Comparison of ENCODE assay signal across 8 mouse cellular contexts in genomic region chr16:21845800-21846671, GRCm38 (mm10). TPM values are rescaled to one million over a fixed set of nuclear protein-coding genes. Genes with fewer than 3 reads are reported as not detected.
A peak's percentile ranks its signal among the peaks of the same experiment; 100 is the strongest.
DNase-seq lines count a peak whose midpoint lies in the region; ATAC-seq lines count a peak whose summit lies in the region.

No protein-coding gene starts in this region.

- H3K27ac ChIP-seq in stomach, embryonic 14.5 days (ENCODE audit: low read length) = peak overlapping the region; percentile 70

- H3K4me3 ChIP-seq in stomach, embryonic 14.5 days (ENCODE audit: low read depth, low read length) = peak overlapping the region; percentile 44

- H3K36me3 ChIP-seq in stomach, embryonic 14.5 days (ENCODE audit: control insufficient read depth, insufficient read depth, low read length) = no peaks in the 10 kb centered on the region

- H3K27me3 ChIP-seq in stomach, embryonic 14.5 days (ENCODE audit: control insufficient read depth, insufficient read depth, low read length) = no peaks in the 10 kb centered on the region

- H3K9ac ChIP-seq in stomach, embryonic 14.5 days (replicated peaks; ENCODE audit: low read depth, low read length) = peak overlapping the region; percentile 28; the same call in 1 of the 2 replicates

- H3K9me3 ChIP-seq in stomach, embryonic 14.5 days (ENCODE audit: control insufficient read depth, low read depth, low read length) = no peaks in the 10 kb centered on the region

- peak; percentile 100 for ATAC-seq in stomach, embryonic 14.5 days (ENCODE audit: insufficient number of reproducible peaks, insufficient read depth, low FRiP score, low read depth)

- H3K4me2 ChIP-seq in stomach, embryonic 14.5 days (replicated peaks; ENCODE audit: low read depth, low read length) = peak overlapping the region; percentile 82

- 0 out of 2 replicates have a peak, but pooled peaks cover 2% of the 10 kb centered on the region for H3K4me1 ChIP-seq in stomach, embryonic 14.5 days (ENCODE audit: control insufficient read depth, insufficient read depth, low read length)

- DNase-seq in ovary, adult 18-20 months (ENCODE audit: low spot score) = peak; percentile 40
- DNase-seq in ovary, postnatal 14 days (ENCODE audit: low spot score) = no peak
- peak; percentile 90 for DNase-seq in cerebellum, adult 9-11 months
- DNase-seq in frontal cortex, postnatal 14 days (ENCODE audit: low spot score in 2 of 2) = peak; percentile 51 to 53
- peak; percentile 94 for DNase-seq in hindlimb bud, embryonic 11.5 days (ENCODE audit: extremely low spot score, low read depth, low spot score)
- peak; percentile 71 to 84 for DNase-seq in left cerebral cortex, postnatal 10 days (ENCODE audit: extremely low spot score in 1 of 2, low spot score in 2 of 2)
- DNase-seq in mesoderm, embryonic 11.5 days (ENCODE audit: low read depth, low spot score) = peak; percentile 95

- 1% methylated on average over 16 of the region's 16 CpGs for WGBS in stomach, embryonic 14.5 days

- intact Hi-C loops in left cerebral cortex, postnatal 10 days (cut with DNase I) = loop anchor here (5.0 kb wide), 1 partner anchor 101 kb away; the partner anchor contains the start of gene Tmem41a

RNA-seq across cellular contexts. Expression of gene Map3k13, which starts 51.9 kb away (rescaled TPM):
- total RNA-seq in left cerebral cortex, postnatal 10 days (2021) = 10 to 100 TPM; 11.3 to 12.2 TPM
- 0.98 and 1.3 TPM in 2 replicates for polyA plus RNA-seq in stomach, embryonic 14.5 days (2014; fragmentation: Nextera tagmentation; extraction: Ambion mirVana)

RNA-seq across cellular contexts. Expression of gene Ehhadh, which starts 58.4 kb away (rescaled TPM):
- 1 to 10 TPM; 1.4 to 1.9 TPM for total RNA-seq in left cerebral cortex, postnatal 10 days (2021)
- polyA plus RNA-seq in stomach, embryonic 14.5 days (2014; fragmentation: Nextera tagmentation; extraction: Ambion mirVana) = 2.9 and 4.0 TPM in 2 replicates
